In genomic region chr2:144458355-144458754, GRCm38 (mm10) we compare ENCODE assay signal across 8 mouse cellular contexts.
A peak's percentile ranks its signal among the peaks of the same experiment; 100 is the strongest.
DNase-seq lines count a peak whose midpoint lies in the region; ATAC-seq lines count a peak whose summit lies in the region.

No protein-coding gene starts in this region.

- H3K4me3 ChIP-seq in heart, embryonic 15.5 days = peak overlapping the region; percentile 59; the same call in 1 of the 2 replicates
- peak overlapping the region; percentile 52; the same call in 1 of the 2 replicates for H3K4me3 ChIP-seq in embryonic facial prominence, embryonic 12.5 days
- H3K4me3 ChIP-seq in hindbrain, embryonic 14.5 days (replicated peaks; ENCODE audit: low read length) = peak overlapping the region; percentile 47
- peak overlapping the region; percentile 45 for H3K4me3 ChIP-seq in midbrain, embryonic 11.5 days (ENCODE audit: low read depth, low read length)

- 76% methylated on average over 6 of the region's 6 CpGs for WGBS in heart, embryonic 15.5 days
- 76% methylated on average over 6 of the region's 6 CpGs for WGBS in embryonic facial prominence, embryonic 12.5 days
- WGBS in hindbrain, embryonic 14.5 days = 75% methylated on average over 6 of the region's 6 CpGs
- 70% methylated on average over 6 of the region's 6 CpGs for WGBS in midbrain, embryonic 11.5 days

- peak overlapping the region; percentile 79 for H3K4me2 ChIP-seq in heart, embryonic 15.5 days
- peak overlapping the region; percentile 62 for H3K4me2 ChIP-seq in embryonic facial prominence, embryonic 12.5 days (replicated peaks)
- peak overlapping the region; percentile 56 for H3K4me2 ChIP-seq in hindbrain, embryonic 14.5 days (replicated peaks)
- H3K4me2 ChIP-seq in midbrain, embryonic 11.5 days = peak overlapping the region; percentile 59

- H3K27ac ChIP-seq in heart, embryonic 15.5 days = no peak overlapping the region
- no peak overlapping the region for H3K27ac ChIP-seq in embryonic facial prominence, embryonic 12.5 days
- H3K27ac ChIP-seq in hindbrain, embryonic 14.5 days = no peak overlapping the region
- no peak overlapping the region for H3K27ac ChIP-seq in midbrain, embryonic 11.5 days (ENCODE audit: low read depth, low read length)

- no peaks in the 10 kb centered on the region for H3K36me3 ChIP-seq in heart, embryonic 15.5 days
- no peaks in the 10 kb centered on the region for H3K36me3 ChIP-seq in embryonic facial prominence, embryonic 12.5 days
- no peaks in the 10 kb centered on the region for H3K36me3 ChIP-seq in hindbrain, embryonic 14.5 days (replicated peaks; ENCODE audit: control insufficient read depth, insufficient read depth)
- H3K36me3 ChIP-seq in midbrain, embryonic 11.5 days (ENCODE audit: control insufficient read depth, insufficient read depth, low read length) = no peaks in the 10 kb centered on the region

- intact Hi-C loops in heart, postnatal 36 days (cut with DNase I) = loop anchor here (5.0 kb wide), 2 partner anchors 91 to 94 kb away; partner anchors contain the start of genes Kat14, Pet117 and Rbbp9

- ATAC-seq in heart, embryonic 15.5 days (replicated peaks; ENCODE audit: insufficient number of reproducible peaks, insufficient read depth, low FRiP score, low read depth) = no peak
- ATAC-seq in embryonic facial prominence, embryonic 12.5 days (ENCODE audit: insufficient number of reproducible peaks, insufficient read depth, low FRiP score, low TSS enrichment) = no peak
- ATAC-seq in hindbrain, embryonic 14.5 days (ENCODE audit: low FRiP score) = no peak
- peak; percentile 31 for ATAC-seq in midbrain, embryonic 11.5 days (ENCODE audit: low FRiP score)

- H3K27me3 ChIP-seq in heart, embryonic 15.5 days = peaks cover 28% of the 10 kb centered on the region
- H3K27me3 ChIP-seq in embryonic facial prominence, embryonic 12.5 days = 0 out of 2 replicates have a peak, but pooled peaks cover 4% of the 10 kb centered on the region
- H3K27me3 ChIP-seq in hindbrain, embryonic 14.5 days (ENCODE audit: control insufficient read depth, insufficient read depth, low read length) = peaks cover 31% of the 10 kb centered on the region
- H3K27me3 ChIP-seq in midbrain, embryonic 11.5 days (ENCODE audit: control insufficient read depth, insufficient read depth, low read length) = no peaks in the 10 kb centered on the region

- no peak for DNase-seq in heart, postnatal 36 days
- DNase-seq in hindbrain, embryonic 14.5 days (ENCODE audit: low spot score) = no peak
- no peak for DNase-seq in midbrain, embryonic 11.5 days (ENCODE audit: low spot score, missing footprints)
- no peak for DNase-seq in T-cell, adult 2 months (ENCODE audit: low spot score)
- DNase-seq in spleen, postnatal 36 days (ENCODE audit: low spot score in 2 of 2) = no peak
- no peak for DNase-seq in layer of hippocampus, adult 11-12 months (ENCODE audit: low spot score)

- H3K9ac ChIP-seq in heart, embryonic 15.5 days = no peak overlapping the region
- H3K9ac ChIP-seq in embryonic facial prominence, embryonic 12.5 days = no peak overlapping the region
- no peak overlapping the region for H3K9ac ChIP-seq in hindbrain, embryonic 14.5 days
- H3K9ac ChIP-seq in midbrain, embryonic 11.5 days (ENCODE audit: low read length) = no peak overlapping the region

- no peaks in the 10 kb centered on the region for H3K9me3 ChIP-seq in heart, embryonic 15.5 days (replicated peaks)
- H3K9me3 ChIP-seq in embryonic facial prominence, embryonic 12.5 days = no peaks in the 10 kb centered on the region
- no peaks in the 10 kb centered on the region for H3K9me3 ChIP-seq in hindbrain, embryonic 14.5 days (ENCODE audit: control insufficient read depth, low read length)
- H3K9me3 ChIP-seq in midbrain, embryonic 11.5 days (ENCODE audit: control insufficient read depth, low read length) = no peaks in the 10 kb centered on the region

- peaks cover 5% of the 10 kb centered on the region for H3K4me1 ChIP-seq in heart, embryonic 15.5 days (replicated peaks)
- H3K4me1 ChIP-seq in embryonic facial prominence, embryonic 12.5 days = no peaks in the 10 kb centered on the region
- peaks cover 12% of the 10 kb centered on the region for H3K4me1 ChIP-seq in hindbrain, embryonic 14.5 days (replicated peaks; ENCODE audit: control insufficient read depth, insufficient read depth, low read length)
- no peaks in the 10 kb centered on the region for H3K4me1 ChIP-seq in midbrain, embryonic 11.5 days (ENCODE audit: control insufficient read depth, insufficient read depth, low read length)
